Mouse (Mus musculus): Measurements from ENCODE around the gene Mreg.
"Not testable (repeated sequence)": the region's sequence is repeated elsewhere in the genome, so short reads cannot be mapped to it uniquely, and the experiment has no call there.

Mreg gene

GRCm38 (mm10) chr1:72211701-72212699, at the start of gene Mreg:
Gene Mreg, minus strand, starts transcription at chr1:72212307.
- DNase-seq: peak; percentile 62 to 81

- DNase-seq: no peak
Observed at GRCm38 (mm10) chr1:72256381-72257256, 44.5 kb upstream of the Mreg start.

- DNase-seq: no peak
Observed at GRCm38 (mm10) chr1:72255854-72256175, 43.7 kb upstream of the Mreg start.

- DNase-seq: peak; percentile 45 to 53
Observed at GRCm38 (mm10) chr1:72255062-72255853, 43.2 kb upstream of the Mreg start.

- peak; percentile 88 to 96 for DNase-seq
Observed at GRCm38 (mm10) chr1:72254545-72255061, 42.5 kb upstream of the Mreg start.

GRCm38 (mm10) chr1:72253881-72254491, 41.9 kb upstream of the Mreg start:
- no peak for DNase-seq

- DNase-seq: no peak
Observed at GRCm38 (mm10) chr1:72251806-72252205, 39.7 kb upstream of the Mreg start.

- DNase-seq: not testable (repeated sequence)
Observed at GRCm38 (mm10) chr1:72248226-72248737, 36.2 kb upstream of the Mreg start.

- peak; percentile 21 to 25 for DNase-seq
Observed at GRCm38 (mm10) chr1:72244317-72245036, 32.4 kb upstream of the Mreg start.

GRCm38 (mm10) chr1:72243656-72244316, 31.7 kb upstream of the Mreg start:
- DNase-seq: peak; percentile 97 to 99

GRCm38 (mm10) chr1:72242581-72243143, 30.6 kb upstream of the Mreg start:
- DNase-seq: no peak

- DNase-seq: not testable (repeated sequence)
Observed at GRCm38 (mm10) chr1:72239113-72239512, 27.0 kb upstream of the Mreg start.

GRCm38 (mm10) chr1:72238016-72238580, 26.0 kb upstream of the Mreg start:
- no peak for DNase-seq

- peak; percentile 45 to 58 for DNase-seq
Observed at GRCm38 (mm10) chr1:72237007-72237775, 25.1 kb upstream of the Mreg start.

GRCm38 (mm10) chr1:72236363-72237006, 24.4 kb upstream of the Mreg start:
- peak; percentile 69 to 83 for DNase-seq

- not testable (repeated sequence) for DNase-seq
Observed at GRCm38 (mm10) chr1:72232592-72232991, 20.5 kb upstream of the Mreg start.

GRCm38 (mm10) chr1:72228974-72229373, 16.9 kb upstream of the Mreg start:
- no peak for DNase-seq

GRCm38 (mm10) chr1:72227546-72227945, 15.4 kb upstream of the Mreg start:
- no peak for DNase-seq
